Mouse (Mus musculus) liver, embryonic 15.5 days (tissue): ENCODE results near the gene Kcmf1. TPM values are rescaled to one million over a fixed set of nuclear protein-coding genes. Genes with fewer than 3 reads are reported as not detected.
A peak's percentile ranks its signal among the peaks of the same experiment; 100 is the strongest.

ENCODE experiments used
- ATAC-seq: fragments of 200-750 bp; cut with Nextera tagmentation; 2 replicates; pipeline ENCODE4 v1.8.0; 2017; ENCODE audit warnings: moderate number of reproducible peaks, mild to moderate bottlenecking, moderate library complexity; ENCODE audit not compliant: insufficient read depth
- H3K27ac ChIP-seq: fragments of 300-500 bp; sonication (generic); replicated peaks from 2 replicates; pipeline ENCODE4 v1.5.1; 2015; ENCODE audit warnings: mild to moderate bottlenecking, inconsistent platforms
- H3K27me3 ChIP-seq: fragments of 300-500 bp; sonication (generic); 2 replicates; pipeline ENCODE4 v1.6.1; 2015; ENCODE audit warnings: mild to moderate bottlenecking, inconsistent platforms
- H3K36me3 ChIP-seq: fragments of 300-500 bp; sonication (generic); replicated peaks from 2 replicates; pipeline ENCODE4 v1.6.1; 2015; ENCODE audit warnings: moderate library complexity, mild to moderate bottlenecking, inconsistent platforms
- H3K4me1 ChIP-seq: fragments of 300-500 bp; sonication (generic); replicated peaks from 2 replicates; pipeline ENCODE4 v1.6.1; 2015; ENCODE audit warnings: inconsistent platforms
- H3K4me2 ChIP-seq: fragments of 300-500 bp; sonication (generic); 2 replicates; pipeline ENCODE4 v1.6.1; 2015; ENCODE audit warnings: moderate library complexity, mild to moderate bottlenecking, inconsistent platforms
- H3K4me3 ChIP-seq: fragments of 300-500 bp; sonication (generic); replicated peaks from 2 replicates; pipeline ENCODE4 v1.5.1; 2015; ENCODE audit warnings: mild to moderate bottlenecking, inconsistent platforms
- H3K9ac ChIP-seq: fragments of 300-500 bp; sonication (generic); 2 replicates; pipeline ENCODE4 v1.6.1; 2015; ENCODE audit warnings: moderate library complexity, mild to moderate bottlenecking, inconsistent platforms
- H3K9me3 ChIP-seq: fragments of 300-500 bp; sonication (generic); replicated peaks from 2 replicates; pipeline ENCODE4 v1.6.1; 2016; ENCODE audit warnings: inconsistent platforms
- WGBS: fragments of 180-500 bp; shearing (Covaris S2); methylation state at CpG from one replicate; pipeline ENCODE4 v1.1.7; 2015; ENCODE audit warnings: mixed read lengths; ENCODE audit not compliant: insufficient replicate concordance; 5-methylcytosine and 5-hydroxymethylcytosine counted together
- polyA plus RNA-seq: library from polyadenylated mRNA; unstranded; fragments of >200 nt; fragmentation: Nextera tagmentation; extraction: Ambion mirVana; gene quantifications from 2 replicates; pipeline ENCODE4 v1.2.1, GENCODE M21; 2015

The Kcmf1 gene
- polyA plus RNA-seq, 1 experiment from 2014 or later, result 27.0 TPM

DNA sequence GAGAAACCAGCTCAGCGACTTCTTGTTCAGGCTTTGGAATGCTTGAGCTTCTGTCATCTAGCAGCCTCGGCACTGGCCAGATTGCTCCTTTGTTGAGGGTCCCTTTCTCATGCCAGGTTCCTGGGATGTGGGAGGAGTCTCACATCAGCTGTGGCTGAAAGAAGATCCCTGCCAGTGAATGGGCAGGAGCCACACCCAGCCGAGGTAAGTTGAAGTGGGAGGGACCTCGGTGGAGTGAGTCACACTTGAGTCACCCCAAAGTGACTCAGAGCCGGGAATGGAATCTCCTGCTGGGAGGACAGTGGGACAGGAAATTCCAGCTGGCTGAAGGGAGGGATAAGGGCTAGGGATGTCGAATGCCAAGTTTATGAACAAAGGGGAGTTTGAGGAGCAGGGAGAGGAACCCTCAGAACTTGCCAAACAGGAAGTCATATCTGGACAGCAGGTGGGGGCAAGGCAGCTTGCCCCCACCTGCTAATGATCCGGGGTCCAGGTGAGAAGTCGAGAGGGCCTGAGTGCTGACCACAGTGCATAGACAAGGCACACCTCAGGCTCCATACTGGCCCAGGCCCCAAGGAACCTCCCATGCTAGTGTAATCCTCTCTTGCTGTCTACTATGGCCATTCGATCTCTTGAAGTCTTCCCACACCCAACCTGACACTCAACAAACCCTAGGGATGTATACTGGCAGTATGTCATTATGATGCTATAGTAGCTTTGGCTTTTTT, 27.1 kb upstream of the Kcmf1 start:
- Histone ChIP-seq H3K9ac (no peak overlapping the region), H3K27ac (no peak overlapping the region), H3K4me1 (0 out of 2 replicates have a peak, but pooled peaks cover 3% of the 10 kb centered on the region), H3K4me3 (no peak overlapping the region), H3K9me3 (no peaks in the 10 kb centered on the region), H3K36me3 (no peaks in the 10 kb centered on the region), H3K4me2 (no peak overlapping the region), H3K27me3 (no peaks in the 10 kb centered on the region)
- no peak for ATAC-seq
- WGBS, result 18% methylated on average over 9 of the region's 9 CpGs

DNA sequence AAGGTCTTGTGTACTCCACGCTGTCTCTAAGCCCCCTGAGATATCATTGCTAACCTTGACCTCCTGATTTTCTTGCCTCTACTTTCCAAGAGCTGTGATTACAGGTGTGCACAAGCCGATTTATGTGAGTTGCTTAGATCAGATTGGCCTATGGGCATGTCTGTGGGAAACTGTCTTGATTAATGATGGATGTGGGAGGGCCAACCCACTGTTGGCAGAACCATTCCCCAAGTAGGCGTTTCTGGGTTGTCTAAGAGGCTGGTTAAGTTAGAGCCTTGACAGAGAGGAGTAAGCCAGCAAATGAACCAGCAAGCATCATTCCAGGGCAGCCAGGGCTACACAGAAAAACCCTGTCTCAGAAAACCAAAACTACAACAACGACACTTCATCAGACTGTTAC, 26.3 kb upstream of the Kcmf1 start:
- no peak overlapping the region for H3K4me2 ChIP-seq
- no peaks in the 10 kb centered on the region for H3K36me3 ChIP-seq
- WGBS, result 58% methylated on average over 4 of the region's 4 CpGs
- no peak overlapping the region for H3K9ac ChIP-seq
- no peaks in the 10 kb centered on the region for H3K9me3 ChIP-seq
- H3K4me3 ChIP-seq, result no peak overlapping the region
- no peak overlapping the region for H3K27ac ChIP-seq
- ATAC-seq, result no peak
- 0 out of 2 replicates have a peak, but pooled peaks cover 3% of the 10 kb centered on the region for H3K4me1 ChIP-seq
- no peaks in the 10 kb centered on the region for H3K27me3 ChIP-seq

DNA sequence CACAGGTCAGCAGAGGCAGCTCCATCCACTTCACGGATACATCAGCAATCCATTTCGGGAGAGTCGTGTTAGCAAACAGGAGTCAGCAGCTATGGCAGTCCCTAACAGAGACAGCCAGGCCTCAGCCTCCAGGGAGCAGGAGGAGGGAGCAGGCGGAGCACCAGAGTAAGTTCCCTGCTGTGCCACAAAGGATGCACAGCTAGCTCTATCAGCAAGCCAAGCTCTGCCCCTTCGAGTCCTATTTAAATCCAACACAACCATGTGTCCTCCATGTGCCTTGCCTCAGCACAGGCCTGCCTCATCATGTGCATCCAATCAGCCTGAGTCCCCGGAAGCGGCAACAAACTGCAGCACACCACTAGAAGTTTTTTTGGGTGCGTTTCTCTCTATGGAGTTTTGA, 23.6 kb upstream of the Kcmf1 start:
- Histone ChIP-seq H3K9me3 (no peaks in the 10 kb centered on the region), H3K27me3 (no peaks in the 10 kb centered on the region), H3K36me3 (no peaks in the 10 kb centered on the region), H3K4me1 (no peaks in the 10 kb centered on the region), H3K4me3 (no peak overlapping the region), H3K9ac (no peak overlapping the region), H3K27ac (no peak overlapping the region), H3K4me2 (no peak overlapping the region)
- no peak for ATAC-seq
- 79% methylated on average over 8 of the region's 8 CpGs for WGBS

DNA sequence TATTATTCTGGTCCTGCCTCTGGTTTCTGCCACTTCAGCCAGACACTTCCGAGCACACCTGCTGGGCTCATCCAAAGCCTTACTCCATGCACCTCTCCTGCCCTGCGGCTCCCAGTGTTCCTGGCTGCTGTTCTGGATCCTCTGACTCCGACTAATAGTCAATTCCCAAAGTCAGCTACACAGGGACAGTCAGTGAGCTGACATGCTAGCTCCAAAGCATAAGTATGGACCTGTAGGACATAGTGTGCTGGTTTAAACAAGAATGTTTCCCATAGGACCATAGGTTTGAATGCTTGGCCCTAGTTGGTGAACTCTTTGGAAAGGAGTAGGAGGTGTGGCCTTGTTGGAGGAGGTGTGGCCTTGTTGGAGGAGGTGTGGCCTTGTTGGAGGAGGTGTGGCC, 21.3 kb upstream of the Kcmf1 start:
- Histone ChIP-seq H3K36me3 (no peaks in the 10 kb centered on the region), H3K9ac (no peak overlapping the region), H3K4me2 (no peak overlapping the region), H3K4me3 (no peak overlapping the region), H3K27ac (no peak overlapping the region), H3K27me3 (no peaks in the 10 kb centered on the region), H3K4me1 (no peaks in the 10 kb centered on the region), H3K9me3 (no peaks in the 10 kb centered on the region)
- 76% methylated on average over 3 of the region's 3 CpGs for WGBS
- ATAC-seq, result no peak

DNA sequence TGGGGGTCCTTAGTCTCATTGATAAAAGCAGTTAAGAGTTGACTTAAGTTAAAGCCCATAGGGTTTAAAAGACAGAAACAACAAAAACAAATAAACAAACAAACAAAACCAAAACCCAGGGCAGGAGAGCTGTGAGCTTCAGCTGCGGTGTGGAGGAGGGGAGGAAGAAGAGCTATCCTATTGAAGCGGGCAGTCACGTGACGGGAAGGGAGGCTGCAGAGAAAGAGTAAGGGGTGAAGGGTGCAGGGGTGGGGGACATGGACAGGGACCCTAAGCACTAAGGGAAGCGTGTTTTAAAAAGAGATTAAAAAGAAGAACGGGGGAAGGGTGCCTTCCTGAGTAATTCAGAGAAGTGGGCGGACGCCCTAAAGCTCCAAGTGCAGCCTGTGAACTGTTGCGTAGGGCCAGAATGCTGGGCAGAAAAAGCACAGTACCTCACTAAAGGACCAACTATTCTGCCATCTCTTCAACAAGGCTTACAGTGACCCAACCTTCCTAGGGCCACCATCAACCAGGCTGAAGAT, 18.8 kb upstream of the Kcmf1 start:
- Histone ChIP-seq H3K27ac (no peak overlapping the region), H3K36me3 (no peaks in the 10 kb centered on the region), H3K4me2 (no peak overlapping the region), H3K9ac (no peak overlapping the region), H3K9me3 (no peaks in the 10 kb centered on the region), H3K4me1 (no peaks in the 10 kb centered on the region), H3K27me3 (no peaks in the 10 kb centered on the region), H3K4me3 (no peak overlapping the region)
- ATAC-seq, result no peak
- WGBS, result 58% methylated on average over 9 of the region's 9 CpGs

DNA sequence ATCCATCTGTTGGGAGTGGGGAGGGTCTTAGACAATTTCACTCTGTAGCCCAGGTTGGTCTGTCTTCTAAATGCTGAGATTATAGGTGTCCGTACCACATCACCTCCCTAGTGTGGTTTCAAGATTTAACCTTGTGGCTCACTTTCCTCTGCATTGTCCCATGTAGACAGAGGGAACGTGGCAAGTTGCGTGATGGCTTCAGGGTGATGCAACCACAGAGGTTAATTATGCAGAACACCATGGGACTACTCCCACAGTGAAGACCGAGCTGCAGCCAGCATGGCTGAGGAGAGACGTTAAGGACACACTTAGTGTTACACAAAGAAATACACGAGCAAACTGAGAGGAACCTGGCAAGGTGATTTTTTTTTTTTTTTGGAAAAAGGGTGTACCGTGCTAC, 16.6 kb upstream of the Kcmf1 start:
- no peak for ATAC-seq
- Histone ChIP-seq H3K9me3 (no peaks in the 10 kb centered on the region), H3K27me3 (no peaks in the 10 kb centered on the region), H3K9ac (no peak overlapping the region), H3K4me3 (no peak overlapping the region), H3K36me3 (no peaks in the 10 kb centered on the region), H3K4me2 (no peak overlapping the region), H3K27ac (no peak overlapping the region), H3K4me1 (no peaks in the 10 kb centered on the region)
- WGBS, result 57% methylated on average over 7 of the region's 7 CpGs

DNA sequence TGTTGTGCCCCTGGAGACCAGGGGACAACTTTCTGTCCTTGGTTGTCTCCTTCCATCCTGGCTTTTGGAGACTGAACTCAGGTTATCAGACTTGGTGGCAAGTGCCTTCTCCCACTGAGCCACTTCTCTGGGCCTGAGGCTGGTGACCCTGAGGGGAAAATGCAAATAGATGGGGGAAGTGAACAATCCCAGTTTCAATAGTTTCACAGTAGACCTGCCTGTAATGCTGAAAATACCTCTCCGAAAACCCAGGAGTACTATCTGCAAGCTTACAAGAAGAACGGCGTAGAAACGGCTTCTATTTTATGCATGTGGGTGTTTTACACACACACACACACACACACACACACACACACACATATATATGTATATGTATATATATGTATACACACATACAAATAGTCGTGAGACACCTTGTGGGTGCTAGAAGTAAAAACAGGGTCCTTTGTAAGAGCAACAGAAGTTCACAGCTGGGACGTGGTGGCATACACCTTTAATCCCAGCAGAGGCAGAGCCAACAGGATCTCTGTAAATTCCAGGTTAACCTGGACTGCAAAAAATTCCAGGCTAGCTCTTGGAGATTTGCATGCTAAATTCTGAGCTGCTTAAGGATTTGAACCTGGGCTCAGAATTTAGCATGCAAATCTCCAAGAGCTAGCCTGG, 14.4 kb upstream of the Kcmf1 start:
- Histone ChIP-seq H3K9me3 (no peaks in the 10 kb centered on the region), H3K27ac (no peak overlapping the region), H3K27me3 (no peaks in the 10 kb centered on the region), H3K36me3 (no peaks in the 10 kb centered on the region), H3K4me2 (no peak overlapping the region), H3K4me3 (no peak overlapping the region), H3K4me1 (no peaks in the 10 kb centered on the region), H3K9ac (no peak overlapping the region)
- WGBS, result 62% methylated on average over 6 of the region's 6 CpGs
- no peak for ATAC-seq

DNA sequence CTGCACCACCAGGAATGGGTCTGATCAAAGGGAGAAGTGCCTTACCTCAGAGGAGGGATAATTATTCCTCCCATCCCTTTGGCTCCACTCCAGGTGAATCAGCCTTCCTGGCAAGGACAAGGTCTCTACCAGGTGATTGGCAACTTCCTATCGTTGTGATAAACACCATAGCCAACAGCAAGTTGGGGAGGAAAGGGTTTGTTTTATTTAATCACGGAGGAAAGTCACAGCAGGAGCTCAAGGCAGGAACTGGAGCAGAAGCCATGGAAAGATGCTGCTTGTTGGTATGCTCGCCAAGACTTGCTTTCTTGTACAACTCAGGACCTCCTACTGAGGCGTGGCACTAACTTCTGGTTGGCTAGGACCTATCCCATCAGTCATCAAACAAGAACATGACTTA, 11.5 kb upstream of the Kcmf1 start:
- H3K27ac ChIP-seq, result no peak overlapping the region
- WGBS, result 38% methylated on average over 4 of the region's 4 CpGs
- no peaks in the 10 kb centered on the region for H3K4me1 ChIP-seq
- no peaks in the 10 kb centered on the region for H3K9me3 ChIP-seq
- H3K27me3 ChIP-seq, result no peaks in the 10 kb centered on the region
- ATAC-seq, result no peak
- H3K36me3 ChIP-seq, result no peaks in the 10 kb centered on the region
- no peak overlapping the region for H3K9ac ChIP-seq
- H3K4me3 ChIP-seq, result no peak overlapping the region
- H3K4me2 ChIP-seq, result no peak overlapping the region

DNA sequence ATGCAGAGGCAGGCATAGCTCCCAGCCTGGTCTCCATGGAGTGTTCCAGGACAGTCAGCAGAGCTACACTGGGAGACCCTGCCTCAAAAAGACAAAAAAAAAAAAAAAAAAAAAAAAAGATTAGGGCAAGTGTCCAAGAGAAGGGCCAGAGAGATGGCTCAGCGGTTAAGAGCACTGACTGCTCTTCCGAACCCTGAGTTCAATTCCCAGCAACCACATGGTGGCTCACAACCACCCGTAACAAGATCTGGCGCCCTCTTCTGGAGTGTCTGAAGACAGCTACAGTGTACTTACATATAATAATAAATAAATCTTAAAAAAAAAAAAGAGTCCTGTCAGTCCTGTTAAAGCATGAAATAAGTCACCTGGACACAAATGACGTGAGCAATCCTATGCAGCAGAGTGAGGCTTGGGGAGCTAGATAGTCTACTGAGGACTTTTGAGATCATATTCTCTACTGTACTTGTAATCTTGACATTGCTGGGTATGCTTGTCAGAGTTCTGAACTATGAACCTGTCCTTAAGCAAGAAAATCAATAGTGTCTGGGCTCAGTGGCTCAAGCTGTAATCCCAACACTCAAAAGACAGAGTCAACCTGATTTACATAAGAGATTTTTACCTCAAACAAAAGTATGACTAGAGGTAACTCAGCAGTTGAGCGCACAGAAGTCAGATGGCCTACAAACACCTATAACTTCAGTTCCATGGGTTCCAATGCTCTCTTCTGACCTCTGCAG, 2.6 kb upstream of the Kcmf1 start:
- H3K4me2 ChIP-seq, result no peak overlapping the region
- no peak overlapping the region for H3K4me3 ChIP-seq
- H3K27ac ChIP-seq, result no peak overlapping the region
- no peaks in the 10 kb centered on the region for H3K27me3 ChIP-seq
- peaks cover 21% of the 10 kb centered on the region for H3K4me1 ChIP-seq
- no peaks in the 10 kb centered on the region for H3K9me3 ChIP-seq
- no peak for ATAC-seq
- no peak overlapping the region for H3K9ac ChIP-seq
- WGBS, result 81% methylated on average over 6 of the region's 6 CpGs
- no peaks in the 10 kb centered on the region for H3K36me3 ChIP-seq

DNA sequence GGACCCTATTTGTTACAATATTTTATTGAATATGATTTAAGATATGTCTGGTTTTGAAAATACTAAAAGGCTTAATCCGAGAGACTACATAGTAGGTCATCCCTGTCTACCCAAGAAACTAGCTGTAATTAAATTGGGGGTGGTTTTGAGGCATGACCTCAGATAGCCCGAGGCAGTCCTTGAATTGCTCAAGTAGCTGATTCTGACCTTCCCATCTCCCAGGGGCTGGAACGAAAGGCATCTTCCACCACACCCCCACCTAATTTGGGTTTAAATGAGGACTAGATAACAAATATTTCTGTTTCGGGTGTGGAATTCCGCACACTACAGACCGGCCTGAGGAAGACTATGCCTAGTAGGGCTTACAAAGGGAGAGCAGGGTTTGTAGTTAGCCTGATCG, 1.2 kb upstream of the Kcmf1 start:
- peak overlapping the region; percentile 99 for H3K27ac ChIP-seq
- 48% methylated on average over 7 of the region's 7 CpGs for WGBS
- ATAC-seq, result no peak
- H3K4me1 ChIP-seq, result peaks cover 36% of the 10 kb centered on the region
- no peaks in the 10 kb centered on the region for H3K27me3 ChIP-seq
- no peaks in the 10 kb centered on the region for H3K9me3 ChIP-seq
- H3K9ac ChIP-seq, result 0 out of 2 replicates have a peak overlapping the region, but pooled peaks have one; percentile 99
- peak overlapping the region; percentile 97 for H3K4me3 ChIP-seq
- H3K4me2 ChIP-seq, result peak overlapping the region; percentile 96
- H3K36me3 ChIP-seq, result 0 out of 2 replicates have a peak, but pooled peaks cover 4% of the 10 kb centered on the region

DNA sequence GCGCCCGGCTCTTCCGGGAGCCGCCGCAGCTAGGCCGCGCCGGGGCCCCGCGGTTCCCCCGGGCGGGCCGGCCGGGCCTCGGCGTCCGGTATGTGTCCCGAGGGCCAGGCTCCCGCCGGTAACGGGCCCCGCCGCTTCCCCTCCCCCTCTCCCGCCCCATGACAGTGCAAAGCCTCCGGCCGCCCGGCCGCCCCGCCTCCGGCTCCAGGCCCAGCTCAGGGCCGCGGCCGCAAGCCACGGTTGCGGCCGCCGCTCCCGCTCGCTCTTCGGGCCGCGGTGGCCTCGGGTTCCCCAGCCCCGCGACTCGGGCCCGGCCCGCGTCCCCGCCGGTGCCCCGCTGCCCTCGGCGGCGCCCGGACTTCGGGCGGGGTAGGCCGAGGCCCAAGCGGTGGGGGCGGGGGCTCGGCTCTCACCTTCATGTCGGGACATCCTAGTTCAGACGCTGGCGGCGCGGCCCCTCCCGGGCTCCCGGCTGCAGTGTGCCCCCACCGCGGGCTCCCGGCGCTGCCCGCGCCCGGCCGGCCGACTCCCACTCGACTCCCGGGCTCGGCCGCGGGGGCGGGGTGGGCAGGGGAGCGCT, 488 bp downstream of the Kcmf1 start:
- no peaks in the 10 kb centered on the region for H3K27me3 ChIP-seq
- peak overlapping the region; percentile 99 for H3K9ac ChIP-seq
- under 1% methylated on average over 77 of the region's 85 CpGs for WGBS
- no peaks in the 10 kb centered on the region for H3K9me3 ChIP-seq
- H3K4me2 ChIP-seq, result peak overlapping the region; percentile 96
- H3K4me1 ChIP-seq, result peaks cover 42% of the 10 kb centered on the region
- H3K27ac ChIP-seq, result peak overlapping the region; percentile 99
- H3K4me3 ChIP-seq, result peak overlapping the region; percentile 97
- 0 out of 2 replicates have a peak, but pooled peaks cover 5% of the 10 kb centered on the region for H3K36me3 ChIP-seq
- peak; percentile 85 for ATAC-seq
